26 mouse cellular contexts compared by ENCODE assay signal in genomic region chr3:153242524-153242923, GRCm38 (mm10).
A peak's percentile ranks its signal among the peaks of the same experiment; 100 is the strongest.
DNase-seq lines count a peak whose midpoint lies in the region; ATAC-seq and TF ChIP-seq lines count a peak whose summit lies in the region.
"Had no signal": no experiment of that assay in that cellular context is flagged by ENCODE, and none has a peak within 500 bp of the region (broad histone marks: within the 10 kb centered on the region; RNA-seq: fewer than 3 reads in every experiment).

No protein-coding gene starts in this region.

- H3K9ac ChIP-seq in forebrain, embryonic 15.5 days (replicated peaks): no peak overlapping the region
- H3K9ac ChIP-seq in forebrain, embryonic 14.5 days (ENCODE audit: low read length): no peak overlapping the region
- H3K9ac ChIP-seq: hindbrain, embryonic 13.5 days; limb, embryonic 13.5 days; lung, embryonic 15.5 days; midbrain, embryonic 13.5 days; neural tube, embryonic 15.5 days had no signal

- no peak for DNase-seq in forebrain, embryonic 14.5 days (ENCODE audit: low spot score)
- no peak for DNase-seq in layer of hippocampus, adult 2 months (ENCODE audit: low spot score in 2 of 2)
- no peak for DNase-seq in layer of hippocampus, postnatal 14 days (ENCODE audit: low spot score in 2 of 2)
- peak; percentile 53 for DNase-seq in ZHBTc4 (ENCODE audit: low read depth, low spot score)
- peak; percentile 42 for DNase-seq in embryonic facial prominence, embryonic 10.5 days (ENCODE audit: low spot score)
- no peak for DNase-seq in ovary, postnatal 14 days (ENCODE audit: low spot score)
- DNase-seq in neural tube, embryonic 10.5 days (ENCODE audit: extremely low spot score, low spot score): no peak
- DNase-seq: adrenal gland, postnatal 10 days; cerebellum, adult 8-10 months; cerebellum, postnatal 25 days; gastrocnemius, postnatal 36 days; kidney, postnatal 14 days; lung, postnatal 4 days; right cerebral cortex, postnatal 25 days; thymus, adult 18-20 months; thymus, postnatal 36 days had no signal

- no peaks in the 10 kb centered on the region for H3K27me3 ChIP-seq in forebrain, embryonic 15.5 days
- H3K27me3 ChIP-seq in forebrain, embryonic 14.5 days (replicated peaks; ENCODE audit: control insufficient read depth, insufficient read depth, low read length): no peaks in the 10 kb centered on the region
- H3K27me3 ChIP-seq in embryonic facial prominence, embryonic 10.5 days (replicated peaks; ENCODE audit: low read depth, poor library complexity, severe bottlenecking): no peaks in the 10 kb centered on the region
- H3K27me3 ChIP-seq: hindbrain, embryonic 13.5 days; limb, embryonic 13.5 days; lung, embryonic 15.5 days; midbrain, embryonic 13.5 days; neural tube, embryonic 15.5 days had no signal

- H3K27ac ChIP-seq in forebrain, embryonic 15.5 days (replicated peaks): peak overlapping the region; percentile 23; the same call in 1 of the 2 replicates
- no peak overlapping the region for H3K27ac ChIP-seq in forebrain, embryonic 14.5 days (ENCODE audit: low read depth, low read length)
- peak overlapping the region; percentile 39; the same call in 1 of the 2 replicates for H3K27ac ChIP-seq in layer of hippocampus, adult 2 months
- H3K27ac ChIP-seq in embryonic facial prominence, embryonic 10.5 days (replicated peaks): peak overlapping the region; percentile 78
- H3K27ac ChIP-seq: hindbrain, embryonic 13.5 days; left cerebral cortex, adult 2 months; limb, embryonic 13.5 days; lung, embryonic 15.5 days; midbrain, embryonic 13.5 days; neural tube, embryonic 15.5 days had no signal

- no peaks in the 10 kb centered on the region for H3K9me3 ChIP-seq in forebrain, embryonic 15.5 days
- no peaks in the 10 kb centered on the region for H3K9me3 ChIP-seq in forebrain, embryonic 14.5 days (replicated peaks; ENCODE audit: control insufficient read depth, low read length)
- H3K9me3 ChIP-seq in embryonic facial prominence, embryonic 10.5 days: no peaks in the 10 kb centered on the region
- H3K9me3 ChIP-seq: hindbrain, embryonic 13.5 days; limb, embryonic 13.5 days; lung, embryonic 15.5 days; megakaryocyte, embryonic 14.5 days; midbrain, embryonic 13.5 days; neural tube, embryonic 15.5 days had no signal

- H3K4me1 ChIP-seq in forebrain, embryonic 15.5 days: 0 out of 2 replicates have a peak, but pooled peaks cover 11% of the 10 kb centered on the region
- H3K4me1 ChIP-seq in forebrain, embryonic 14.5 days (ENCODE audit: control insufficient read depth, insufficient read depth, low read length): peaks cover 4% of the 10 kb centered on the region; the same call in 1 of the 2 replicates
- peaks cover 61% of the 10 kb centered on the region for H3K4me1 ChIP-seq in embryonic facial prominence, embryonic 10.5 days

- H3K36me3 ChIP-seq in forebrain, embryonic 15.5 days: no peaks in the 10 kb centered on the region
- H3K36me3 ChIP-seq in forebrain, embryonic 14.5 days (ENCODE audit: control insufficient read depth, insufficient read depth, low read length): no peaks in the 10 kb centered on the region
- no peaks in the 10 kb centered on the region for H3K36me3 ChIP-seq in embryonic facial prominence, embryonic 10.5 days (replicated peaks)
- H3K36me3 ChIP-seq: hindbrain, embryonic 13.5 days; limb, embryonic 13.5 days; lung, embryonic 15.5 days; midbrain, embryonic 13.5 days; neural tube, embryonic 15.5 days had no signal

- no peak overlapping the region for H3K4me3 ChIP-seq in forebrain, embryonic 15.5 days
- no peak overlapping the region for H3K4me3 ChIP-seq in forebrain, embryonic 14.5 days (ENCODE audit: low read depth, low read length)
- no peak overlapping the region for H3K4me3 ChIP-seq in layer of hippocampus, adult 2 months
- H3K4me3 ChIP-seq in embryonic facial prominence, embryonic 10.5 days: no peak overlapping the region
- H3K4me3 ChIP-seq: hindbrain, embryonic 13.5 days; left cerebral cortex, adult 2 months; limb, embryonic 13.5 days; lung, embryonic 15.5 days; megakaryocyte, embryonic 14.5 days; midbrain, embryonic 13.5 days; neural tube, embryonic 15.5 days had no signal

- no peak for ATAC-seq in forebrain, embryonic 15.5 days (replicated peaks)
- no peak for ATAC-seq in forebrain, embryonic 14.5 days
- ATAC-seq: intestine, embryonic 16.5 days; midbrain, embryonic 13.5 days had no signal

- no peak overlapping the region for H3K4me2 ChIP-seq in forebrain, embryonic 15.5 days (replicated peaks)
- no peak overlapping the region for H3K4me2 ChIP-seq in forebrain, embryonic 14.5 days (ENCODE audit: low read length)
- H3K4me2 ChIP-seq: hindbrain, embryonic 13.5 days; limb, embryonic 13.5 days; liver, embryonic 11.5 days; lung, embryonic 15.5 days; midbrain, embryonic 13.5 days; neural tube, embryonic 15.5 days had no signal

- WGBS in forebrain, embryonic 15.5 days: 72% methylated on average over 5 of the region's 5 CpGs
- 75% methylated on average over 5 of the region's 5 CpGs for WGBS in forebrain, embryonic 14.5 days
- 42% methylated on average over 5 of the region's 5 CpGs for WGBS in embryonic facial prominence, embryonic 10.5 days

- no peak for TF ChIP-seq CTCF in layer of hippocampus, adult 2 months (conservative IDR thresholded peaks at IDR 0.05)

Comparison
In these comparisons a context has a peak if more than half of its experiments do, and no peak if none do; other contexts are left out.
1. DNase-seq: peak in ZHBTc4 (single experiment) and embryonic facial prominence, embryonic 10.5 days (single experiment); none in forebrain, embryonic 14.5 days (single experiment), layer of hippocampus, adult 2 months (0 of 2), layer of hippocampus, postnatal 14 days (0 of 2), ovary, postnatal 14 days (single experiment) and neural tube, embryonic 10.5 days (single experiment).